Mouse (Mus musculus) heart, postnatal 10 days (tissue): ENCODE results near the gene Aebp2. TPM values are rescaled to one million over a fixed set of nuclear protein-coding genes. Genes with fewer than 3 reads are reported as not detected.
A peak's percentile ranks its signal among the peaks of the same experiment; 100 is the strongest.

ENCODE experiments used
- DNase-seq, 2 experiments: peaks; one replicate each; pipeline ENCODE4 v3.0.0; 2021
- intact Hi-C: fragments of 180-260 bp; cut with DNase I; formaldehyde crosslinking; loops from one replicate; pipeline ENCODE4 v1.15.1; 2025
- total RNA-seq, 2 experiments: library from RNA; stranded (reverse); gene quantifications; 2 replicates each; pipeline ENCODE4 v1.2.3; 2021

The Aebp2 gene
- total RNA-seq, 2 experiments from 2014 or later, result 47.2 to 51.0 TPM

GRCm38 (mm10) chr6:140689617-140690404 is 67.3 kb downstream of the Aebp2 start:
- intact Hi-C loops, result no loop called here
- peak in 1 of 2 experiments; percentile 33 for DNase-seq

- intact Hi-C loops, result no loop called here
- DNase-seq, result no peak
Observed at GRCm38 (mm10) chr6:140692160-140692559, 69.7 kb downstream of the Aebp2 start.

- intact Hi-C loops, result no loop called here
- no peak for DNase-seq
Observed at GRCm38 (mm10) chr6:140696192-140696879, 73.9 kb downstream of the Aebp2 start.

GRCm38 (mm10) chr6:140697994-140698393 is 75.5 kb downstream of the Aebp2 start:
- intact Hi-C loops, result no loop called here
- no peak for DNase-seq

GRCm38 (mm10) chr6:140698596-140698995 is 76.1 kb downstream of the Aebp2 start:
- DNase-seq, result no peak
- intact Hi-C loops, result no loop called here

GRCm38 (mm10) chr6:140701259-140701658 is 78.8 kb downstream of the Aebp2 start:
- no peak for DNase-seq
- intact Hi-C loops, result no loop called here

GRCm38 (mm10) chr6:140705132-140705531 is 82.7 kb downstream of the Aebp2 start:
- intact Hi-C loops, result no loop called here

GRCm38 (mm10) chr6:140706056-140706455 is 83.6 kb downstream of the Aebp2 start:
- DNase-seq, result no peak
- intact Hi-C loops, result no loop called here

More at GRCm38 (mm10) chr6:140705132-140705531, 82.7 kb downstream of the Aebp2 start:
- no peak for DNase-seq

GRCm38 (mm10) chr6:140708059-140708458 is 85.6 kb downstream of the Aebp2 start:
- intact Hi-C loops, result no loop called here
- DNase-seq, result no peak

GRCm38 (mm10) chr6:140709415-140710107 is 87.1 kb downstream of the Aebp2 start:
- intact Hi-C loops, result loop anchor here (5.0 kb wide), 2 partner anchors 127 to 227 kb away; no protein-coding TSS in a partner anchor
- DNase-seq, result no peak

- intact Hi-C loops, result loop anchor here (2.0 to 5.0 kb wide), 3 partner anchors 68 to 230 kb away; no protein-coding TSS in a partner anchor
- peak; percentile 70 to 81 for DNase-seq
Observed at GRCm38 (mm10) chr6:140712754-140713153, 90.3 kb downstream of the Aebp2 start.

- intact Hi-C loops, result loop anchor here (1.0 to 5.0 kb wide), 7 partner anchors 47 to 1082 kb away; no protein-coding TSS in a partner anchor
- peak; percentile 80 to 89 for DNase-seq
Observed at GRCm38 (mm10) chr6:140714905-140715365, 92.5 kb downstream of the Aebp2 start.

GRCm38 (mm10) chr6:140722058-140722457 is 99.6 kb downstream of the Aebp2 start:
- intact Hi-C loops, result no loop called here
- DNase-seq, result no peak

Other genes with a start within 250 kb of the Aebp2 start
- 10 to 100 TPM; 38.3 to 39.2 TPM for gene Plekha5, start 198.6 kb upstream of the Aebp2 start, total RNA-seq
- not detected for gene Gm11077, start 106.6 kb downstream of the Aebp2 start, total RNA-seq